Mouse (Mus musculus) c-Kit-positive CD71-positive TER-119-positive erythroid progenitor cells, embryonic 14.5 days (primary cell): ENCODE measurements around the gene Klf1.

ENCODE experiments used
- DNase-seq: peaks from one replicate; pipeline ENCODE4 v3.0.0-alpha.2; 2013; ENCODE audit warnings: low spot score

Gene Klf1

DNA sequence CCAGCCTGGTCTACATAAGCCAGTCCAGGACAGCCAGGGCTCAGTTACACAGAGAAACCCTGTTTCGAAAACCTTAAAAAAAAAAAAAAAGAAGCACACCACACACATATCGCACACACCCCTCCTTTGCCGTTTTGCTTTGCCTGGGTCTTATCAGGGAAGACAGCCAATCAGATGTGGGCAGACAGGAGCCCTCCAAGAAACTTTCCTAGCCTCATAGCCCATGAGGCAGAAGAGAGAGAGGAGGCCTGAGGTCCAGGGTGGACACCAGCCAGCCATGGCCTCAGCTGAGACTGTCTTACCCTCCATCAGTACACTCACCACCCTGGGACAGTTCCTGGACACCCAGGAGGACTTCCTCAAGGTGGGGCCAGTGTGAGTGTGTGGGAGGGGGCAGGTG, at the start of gene Klf1:
Gene Klf1 (plus strand): TSS at position 177 of the 400 bp plus-strand sequence.
- DNase-seq: peak; percentile 89

GRCm38 (mm10) chr8:84856434-84856833, 45.3 kb upstream of the Klf1 start:
- no peak for DNase-seq

- DNase-seq: peak; percentile 95
These were observed 44.8 kb upstream of the Klf1 start, which contains the start of gene Farsa for GRCm38 (mm10) chr8:84856864-84857441. Farsa (plus strand) TSS chr8:84856989.

GRCm38 (mm10) chr8:84871376-84872308, 30.1 kb upstream of the Klf1 start, which contains the start of gene Syce2:
Syce2 (plus strand) TSS chr8:84872111.
- peak; percentile 79 for DNase-seq

DNA sequence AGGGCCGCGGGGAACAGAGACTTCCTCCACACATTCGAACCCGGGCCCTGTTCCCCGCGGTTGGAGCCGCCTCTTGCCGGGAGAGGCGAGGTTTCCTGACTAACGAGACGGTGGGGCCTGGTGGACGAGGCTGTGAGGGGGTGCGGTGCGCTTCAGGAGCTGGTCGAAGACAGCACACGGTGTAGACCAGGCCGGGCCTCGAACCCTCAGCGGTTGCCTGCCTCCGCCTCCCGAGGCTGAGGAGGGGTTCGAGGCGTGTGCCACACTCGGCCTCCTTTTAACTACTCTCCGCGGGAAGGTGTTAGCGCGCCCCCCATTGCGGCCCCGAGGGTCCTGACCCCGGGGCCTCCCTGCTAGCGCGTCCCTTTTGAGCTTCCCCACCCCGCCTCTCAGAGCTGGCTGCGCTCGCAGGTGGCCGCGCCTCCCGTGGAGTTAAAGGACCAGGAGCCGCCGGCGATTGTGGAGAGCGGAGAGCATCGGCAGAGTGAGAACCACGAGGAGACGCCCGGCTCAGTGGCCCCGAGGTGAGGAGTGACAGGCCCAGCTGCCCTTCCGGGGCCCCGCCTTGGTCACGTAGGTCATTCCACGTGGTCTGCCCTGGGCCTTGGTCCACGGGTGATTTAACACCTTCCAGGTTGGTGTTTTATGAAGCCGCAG, 29.3 kb upstream of the Klf1 start:
- peak; percentile 57 for DNase-seq

DNA sequence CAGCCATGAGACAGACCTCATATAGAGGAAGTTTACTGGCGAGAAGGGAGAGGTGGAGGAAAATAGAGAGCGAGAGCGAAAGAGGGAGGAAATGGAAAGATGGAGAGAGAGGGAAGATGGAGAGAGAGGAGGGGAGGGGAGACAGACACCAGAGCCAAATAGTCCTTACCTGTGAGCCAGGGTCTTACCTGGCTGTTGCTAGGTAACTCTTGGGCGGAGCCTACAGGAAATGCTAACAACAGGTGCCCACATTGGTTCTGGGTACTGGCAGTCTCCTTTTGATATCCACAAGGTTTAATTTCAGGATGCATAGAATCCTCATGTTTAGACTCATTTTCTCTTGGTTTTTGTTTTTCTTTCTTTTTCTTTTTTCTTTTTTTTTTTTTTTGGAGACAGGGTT, 28.7 kb upstream of the Klf1 start:
- no peak for DNase-seq

GRCm38 (mm10) chr8:84874339-84874738, 27.4 kb upstream of the Klf1 start:
- no peak for DNase-seq

- no peak for DNase-seq
These were observed 24.3 kb upstream of the Klf1 start for GRCm38 (mm10) chr8:84877297-84878035.

GRCm38 (mm10) chr8:84878915-84879314, 22.8 kb upstream of the Klf1 start:
- no peak for DNase-seq

GRCm38 (mm10) chr8:84884728-84885127, 17.0 kb upstream of the Klf1 start:
- DNase-seq: no peak

DNA sequence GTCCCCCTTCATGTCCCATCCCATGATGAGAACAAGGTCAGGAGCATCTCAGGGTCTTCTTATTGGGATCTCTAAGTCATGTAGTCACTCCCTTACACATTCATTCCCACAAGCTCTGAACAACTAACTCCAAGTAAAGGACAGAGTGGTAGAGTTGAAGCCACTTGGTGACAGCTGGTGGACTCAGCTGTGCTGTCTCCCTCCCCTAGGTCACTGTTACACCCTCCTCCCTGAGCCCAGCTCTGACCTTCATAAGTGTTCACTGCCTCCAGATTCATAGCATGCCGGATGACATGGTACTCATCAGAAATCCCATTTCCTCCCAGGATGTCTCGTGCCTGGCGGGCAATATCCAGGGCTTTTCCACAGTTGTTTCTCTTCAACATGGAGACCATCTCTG, 13.4 kb upstream of the Klf1 start:
- DNase-seq: no peak

GRCm38 (mm10) chr8:84889141-84889540, 12.6 kb upstream of the Klf1 start:
- DNase-seq: no peak

- no peak for DNase-seq
These were observed 8.6 kb upstream of the Klf1 start for GRCm38 (mm10) chr8:84892993-84893708.

DNA sequence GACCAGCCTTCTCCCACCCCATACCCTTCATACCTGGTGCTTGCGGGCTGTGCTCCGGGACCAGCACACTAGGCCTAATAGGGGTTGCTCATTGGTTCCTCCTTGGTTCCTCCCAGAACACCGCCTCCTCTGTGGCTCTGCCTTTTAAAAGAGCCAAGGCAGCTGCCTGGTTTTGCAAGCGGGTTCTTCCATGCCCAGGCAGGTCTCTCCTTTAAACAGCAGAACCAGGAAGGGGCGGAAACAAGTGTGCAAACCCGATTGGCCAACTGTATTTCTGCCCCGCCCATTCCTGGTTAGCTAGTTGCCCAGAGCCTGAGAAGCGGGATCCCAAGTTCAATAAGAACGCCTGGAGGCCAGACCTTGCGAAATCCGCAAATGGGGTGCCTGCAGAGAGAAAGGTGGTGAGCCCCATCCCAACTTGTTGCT, 8.0 kb upstream of the Klf1 start, which contains the start of gene Gcdh:
Gene Gcdh (minus strand): TSS at position 213 of the 426 bp plus-strand sequence.
- DNase-seq: peak; percentile 95

GRCm38 (mm10) chr8:84895963-84896362, 5.8 kb upstream of the Klf1 start:
- DNase-seq: no peak

DNA sequence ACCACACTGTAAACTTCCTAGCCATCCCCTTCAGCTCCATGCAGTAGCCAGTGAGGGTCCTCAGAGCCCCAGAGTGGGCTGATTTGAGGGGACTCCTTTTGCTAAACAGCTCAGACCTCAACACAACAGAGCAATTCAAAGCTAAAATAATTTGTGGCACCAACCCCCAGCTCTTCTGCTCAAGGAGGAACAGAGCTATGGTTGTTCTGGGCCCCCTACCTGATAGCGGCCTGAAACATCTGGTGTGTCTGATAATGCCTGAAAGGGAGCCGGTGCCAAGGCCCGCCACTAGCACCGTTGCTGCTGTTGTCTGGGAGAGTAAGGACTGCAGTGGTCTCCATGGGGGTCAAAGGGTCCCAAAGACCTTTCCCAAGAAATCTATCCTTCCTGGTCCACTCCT, 657 bp upstream of the Klf1 start:
- DNase-seq: peak; percentile 87

GRCm38 (mm10) chr8:84902367-84902919, 715 bp downstream of the Klf1 start:
- DNase-seq: no peak

DNA sequence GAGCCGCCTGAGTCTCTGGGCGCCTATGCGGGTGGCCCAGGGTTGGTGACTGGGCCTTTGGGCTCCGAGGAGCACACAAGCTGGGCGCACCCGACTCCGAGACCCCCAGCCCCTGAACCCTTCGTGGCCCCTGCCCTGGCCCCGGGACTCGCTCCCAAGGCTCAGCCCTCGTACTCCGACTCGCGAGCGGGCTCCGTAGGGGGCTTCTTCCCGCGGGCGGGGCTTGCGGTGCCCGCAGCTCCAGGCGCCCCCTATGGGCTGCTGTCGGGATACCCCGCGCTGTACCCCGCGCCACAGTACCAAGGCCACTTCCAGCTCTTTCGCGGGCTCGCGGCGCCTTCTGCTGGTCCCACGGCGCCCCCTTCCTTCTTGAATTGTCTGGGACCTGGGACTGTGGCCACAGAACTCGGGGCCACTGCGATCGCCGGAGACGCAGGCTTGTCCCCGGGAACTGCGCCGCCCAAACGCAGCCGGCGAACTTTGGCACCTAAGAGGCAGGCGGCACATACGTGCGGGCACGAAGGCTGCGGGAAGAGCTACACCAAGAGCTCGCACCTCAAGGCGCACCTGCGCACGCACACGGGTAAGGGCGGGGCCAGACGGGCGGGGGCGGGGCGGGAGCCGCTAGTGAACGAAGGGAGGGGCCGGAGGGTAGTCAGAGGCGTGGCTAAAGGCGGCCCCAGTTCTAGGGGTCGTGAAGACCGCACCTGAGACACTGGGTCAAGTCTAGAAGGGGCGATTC, 1.4 kb downstream of the Klf1 start:
- peak; percentile 81 for DNase-seq

DNA sequence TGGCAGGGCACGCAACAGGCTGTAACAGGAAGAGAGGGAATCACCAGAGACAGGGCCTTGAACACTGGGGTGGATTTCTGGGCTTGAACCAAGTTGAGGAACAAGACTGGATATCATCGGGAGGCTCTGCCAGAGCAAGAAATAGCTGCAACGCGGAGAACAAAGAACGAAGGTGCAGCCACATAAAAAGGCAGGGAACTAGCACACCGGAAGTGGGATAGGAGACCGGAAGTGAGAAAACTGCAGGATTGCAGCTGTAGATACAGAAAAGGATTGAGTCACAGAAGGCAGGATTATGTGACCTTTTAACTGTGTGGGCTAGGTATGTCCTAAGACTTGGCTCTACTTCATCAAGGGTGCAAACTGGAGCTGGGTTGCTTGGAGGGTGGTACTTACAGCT, 2.6 kb downstream of the Klf1 start:
- DNase-seq: no peak

- no peak for DNase-seq
These were observed 5.3 kb downstream of the Klf1 start for GRCm38 (mm10) chr8:84907037-84907436.
